Mouse (Mus musculus): ENCODE results near the gene Tfb2m. TPM values are rescaled to one million over a fixed set of nuclear protein-coding genes. Genes with fewer than 3 reads are reported as not detected.

The Tfb2m gene
- polyA plus RNA-seq (2017; shearing (Covaris generic)), result 40.4 TPM

DNA sequence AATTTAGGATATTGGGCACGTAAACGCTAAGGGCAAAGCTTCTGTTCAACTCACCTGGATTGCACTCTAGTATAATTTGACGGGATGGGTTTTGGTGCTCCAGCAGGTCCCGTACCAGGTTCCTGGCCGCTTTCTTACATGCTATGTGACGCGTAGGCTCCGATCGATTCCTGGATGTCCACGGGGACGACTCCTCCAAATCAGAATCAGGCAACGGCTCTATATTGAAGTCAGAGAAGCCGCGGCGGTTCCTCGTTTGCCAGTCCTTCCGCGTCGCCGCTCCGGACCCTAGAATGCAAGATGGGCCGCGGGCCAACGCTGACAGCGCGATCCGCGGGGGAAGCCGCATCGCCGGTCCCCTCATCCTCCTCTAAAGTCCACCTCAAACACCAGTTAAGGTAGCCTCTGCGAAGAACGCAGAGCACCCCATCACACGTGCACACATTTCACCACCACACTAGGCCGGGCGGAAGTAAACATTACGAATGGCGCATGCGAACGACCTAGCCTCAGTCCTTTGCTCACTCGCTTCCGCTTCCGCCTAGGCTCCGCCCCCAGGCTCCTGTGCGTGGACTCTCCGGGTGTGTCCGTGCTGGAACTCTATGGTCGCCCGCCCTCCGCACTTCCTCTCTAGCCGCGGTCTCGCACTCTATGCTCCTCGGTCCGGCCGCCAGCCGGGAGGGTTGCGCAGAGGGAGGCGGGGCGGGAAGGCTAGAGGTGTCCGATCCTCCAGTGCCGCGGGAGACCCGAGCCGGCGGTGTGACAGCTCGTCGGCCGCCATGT is at the start of gene Tfb2m, which contains the start of gene Cnst:
TSS of gene Tfb2m (minus strand) at position 500 of the 783 bp plus-strand sequence.
TSS of gene Cnst (plus strand) at position 603 of the 783 bp plus-strand sequence.

DNA sequence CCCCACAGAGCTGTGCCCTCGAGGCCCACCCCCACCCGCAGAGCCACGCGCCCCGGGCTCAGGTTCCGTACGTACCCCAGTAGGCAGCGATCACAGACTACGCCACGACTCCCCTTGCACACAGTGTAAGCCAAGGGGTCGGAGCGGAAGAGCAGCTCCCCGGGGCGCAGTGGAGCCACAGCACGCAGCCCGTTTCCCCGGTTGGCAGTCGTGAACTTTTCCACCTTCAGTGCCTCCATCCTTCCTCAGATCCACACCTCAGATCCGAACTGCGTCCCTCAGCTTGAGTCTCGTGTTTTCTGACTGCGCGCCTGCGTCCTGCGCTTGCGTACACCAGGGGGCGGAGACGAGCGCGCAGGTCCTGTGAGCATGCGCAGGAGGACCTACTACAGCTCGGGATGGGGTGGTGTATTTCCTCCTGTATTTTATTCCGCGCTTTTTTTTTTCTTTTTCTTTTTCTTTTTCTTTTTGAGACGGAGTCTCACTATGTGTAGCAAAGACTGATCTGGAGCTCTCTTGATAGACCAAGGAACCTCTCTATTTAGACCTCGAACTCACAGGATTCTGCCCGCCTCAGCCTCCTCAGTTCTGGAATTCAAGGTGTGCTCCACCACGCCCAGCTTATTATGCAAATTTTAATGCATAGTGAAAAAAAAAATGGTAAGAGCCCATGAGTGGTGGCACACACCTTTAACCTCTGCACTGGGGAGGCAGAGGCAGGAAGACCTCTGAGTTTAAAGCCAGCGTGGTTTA is 28.2 kb downstream of the Tfb2m start, which contains the start of gene Smyd3:
TSS of gene Smyd3 (minus strand) at position 329 of the 753 bp plus-strand sequence.

Other genes with a start within 250 kb of the Tfb2m start
- 40.5 TPM for gene Smyd3, start 28.2 kb downstream of the Tfb2m start, polyA plus RNA-seq (2017; shearing (Covaris generic))
- 45.6 TPM for gene Cnst, start 103 bp upstream of the Tfb2m start, polyA plus RNA-seq (2017; shearing (Covaris generic))
- 16.3 TPM for gene Sccpdh, start 121.9 kb upstream of the Tfb2m start, polyA plus RNA-seq (2017; shearing (Covaris generic))
- gene Kif28, start 199.0 kb upstream of the Tfb2m start, polyA plus RNA-seq (2017; shearing (Covaris generic)), result not detected

Data from CD4-positive, CD25-positive, alpha-beta regulatory T cell, adult 9 weeks (primary cell).